8 mouse cellular contexts compared by ENCODE assay signal in the genomic region with DNA sequence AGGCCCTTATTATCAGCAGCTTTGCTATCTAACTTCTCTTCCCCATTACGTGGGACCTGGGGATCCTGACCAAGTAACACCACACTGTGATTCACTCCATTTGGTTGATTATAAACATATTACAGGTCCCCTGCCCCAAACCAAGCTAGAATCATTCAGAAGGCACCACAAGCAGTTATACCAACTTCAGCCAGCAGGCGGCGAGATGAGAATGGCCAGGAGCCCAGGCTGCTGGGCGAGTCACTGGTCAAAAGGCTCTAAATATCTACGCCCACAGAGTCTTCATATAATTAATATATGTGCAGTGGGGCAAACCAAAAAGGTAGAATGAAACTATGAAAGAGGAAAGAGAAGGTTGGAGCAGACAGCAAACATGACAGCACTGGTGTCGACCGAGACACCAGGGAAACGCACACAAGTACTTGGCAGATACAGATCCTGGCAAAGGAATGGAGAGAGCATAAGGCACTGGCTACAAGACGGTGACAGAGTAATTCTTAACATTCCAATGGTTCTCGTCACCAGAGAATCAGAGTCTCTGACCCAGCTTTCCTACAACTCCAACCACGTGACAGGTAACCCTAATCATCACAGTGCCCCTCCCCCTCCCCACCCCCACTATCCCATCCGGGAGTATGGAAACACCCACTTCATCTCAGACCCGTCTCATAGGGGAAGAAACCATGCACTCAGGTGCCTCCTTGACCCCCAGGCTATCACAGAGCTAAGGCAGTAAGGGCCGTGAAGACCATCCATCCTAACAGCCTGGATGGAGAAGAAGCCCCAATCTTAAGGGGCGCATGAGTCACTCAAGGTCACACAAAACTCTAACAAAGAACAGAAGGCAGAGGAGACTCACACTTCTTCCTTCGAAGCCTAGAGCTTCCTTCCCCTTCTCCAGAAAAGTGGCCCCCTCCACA.
A peak's percentile ranks its signal among the peaks of the same experiment; 100 is the strongest.
DNase-seq lines count a peak whose midpoint lies in the region; ATAC-seq and TF ChIP-seq lines count a peak whose summit lies in the region.

No protein-coding gene starts in this region.

- H3K9me3 ChIP-seq in forebrain, embryonic 14.5 days (replicated peaks; ENCODE audit: control insufficient read depth, low read length) = no peaks in the 10 kb centered on the region
- no peaks in the 10 kb centered on the region for H3K9me3 ChIP-seq in heart, postnatal 0 days (replicated peaks; ENCODE audit: control insufficient read depth, low read length)
- H3K9me3 ChIP-seq in lung, embryonic 16.5 days (ENCODE audit: control insufficient read depth, low read length) = no peaks in the 10 kb centered on the region

- H3K27me3 ChIP-seq in forebrain, embryonic 14.5 days (replicated peaks; ENCODE audit: control insufficient read depth, insufficient read depth, low read length) = peaks cover 29% of the 10 kb centered on the region
- no peaks in the 10 kb centered on the region for H3K27me3 ChIP-seq in heart, postnatal 0 days (ENCODE audit: control insufficient read depth, insufficient read depth, low read length)
- H3K27me3 ChIP-seq in lung, embryonic 16.5 days (ENCODE audit: control insufficient read depth, insufficient read depth, low read depth, low read length) = no peaks in the 10 kb centered on the region

- H3K4me1 ChIP-seq in forebrain, embryonic 14.5 days (ENCODE audit: control insufficient read depth, insufficient read depth, low read length) = peaks cover 16% of the 10 kb centered on the region
- H3K4me1 ChIP-seq in heart, postnatal 0 days (ENCODE audit: control insufficient read depth, insufficient read depth) = peaks cover 40% of the 10 kb centered on the region
- H3K4me1 ChIP-seq in lung, embryonic 16.5 days (replicated peaks; ENCODE audit: control insufficient read depth, insufficient read depth, low read length) = peaks cover 40% of the 10 kb centered on the region

- peak overlapping the region; percentile 96; the same call in 1 of the 2 replicates for H3K4me2 ChIP-seq in forebrain, embryonic 14.5 days (ENCODE audit: low read length)
- peak overlapping the region; percentile 76 for H3K4me2 ChIP-seq in heart, postnatal 0 days (ENCODE audit: low read depth, low read length)
- peak overlapping the region; percentile 24 for H3K4me2 ChIP-seq in lung, embryonic 16.5 days (ENCODE audit: low read depth, low read length)

- H3K36me3 ChIP-seq in forebrain, embryonic 14.5 days (ENCODE audit: control insufficient read depth, insufficient read depth, low read length) = no peaks in the 10 kb centered on the region
- no peaks in the 10 kb centered on the region for H3K36me3 ChIP-seq in heart, postnatal 0 days (replicated peaks; ENCODE audit: control insufficient read depth, insufficient read depth, low read length)
- H3K36me3 ChIP-seq in lung, embryonic 16.5 days (ENCODE audit: control insufficient read depth, insufficient read depth, low read length) = no peaks in the 10 kb centered on the region

- no peak for TF ChIP-seq EP300 in heart, postnatal 0 days (IDR thresholded peaks at IDR 0.05; ENCODE audit: low read depth)

- DNase-seq in ES-CJ7 (ENCODE audit: low read depth, low spot score) = peak; percentile 67
- peak; percentile 60 for DNase-seq in c-Kit-positive CD71-negative TER-119-negative erythroid progenitor cells, embryonic 14.5 days (ENCODE audit: low read depth)
- DNase-seq in forebrain, embryonic 14.5 days (ENCODE audit: low spot score) = peak; percentile 74
- peak; percentile 75 for DNase-seq in heart, postnatal 0 days (ENCODE audit: low spot score)
- DNase-seq in kidney, postnatal 4 days = peak; percentile 92 to 94
- peak; percentile 75 for DNase-seq in ovary, postnatal 36 days (ENCODE audit: low spot score)
- peak; percentile 88 for DNase-seq in thymus, postnatal 4 days

- no peak for ATAC-seq in forebrain, embryonic 14.5 days
- no peak for ATAC-seq in heart, postnatal 0 days (ENCODE audit: insufficient read depth, low read depth)
- no peak for ATAC-seq in lung, embryonic 16.5 days (ENCODE audit: low read depth)

- TF ChIP-seq CTCF in heart, postnatal 0 days (IDR thresholded peaks at IDR 0.05; ENCODE audit: low read depth) = peak; percentile 82

- no peak overlapping the region for H3K27ac ChIP-seq in forebrain, embryonic 14.5 days (ENCODE audit: low read depth, low read length)
- H3K27ac ChIP-seq in heart, postnatal 0 days (ENCODE audit: low read depth) = peak overlapping the region; percentile 88
- no peak overlapping the region for H3K27ac ChIP-seq in lung, embryonic 16.5 days (ENCODE audit: low read length)

- H3K9ac ChIP-seq in forebrain, embryonic 14.5 days (ENCODE audit: low read length) = no peak overlapping the region
- peak overlapping the region; percentile 41; the same call in 1 of the 2 replicates for H3K9ac ChIP-seq in heart, postnatal 0 days (replicated peaks; ENCODE audit: low read depth, low read length)
- H3K9ac ChIP-seq in lung, embryonic 16.5 days (ENCODE audit: low read length) = no peak overlapping the region

- 36% methylated on average over 16 of the region's 16 CpGs for WGBS in forebrain, embryonic 14.5 days
- WGBS in heart, postnatal 0 days = 16% methylated on average over 16 of the region's 16 CpGs
- 27% methylated on average over 16 of the region's 16 CpGs for WGBS in lung, embryonic 16.5 days

- 0 out of 2 replicates have a peak overlapping the region, but pooled peaks have one; percentile 49 for H3K4me3 ChIP-seq in forebrain, embryonic 14.5 days (ENCODE audit: low read depth, low read length)
- peak overlapping the region; percentile 54 for H3K4me3 ChIP-seq in heart, postnatal 0 days (ENCODE audit: low read depth, low read length)
- H3K4me3 ChIP-seq in lung, embryonic 16.5 days (ENCODE audit: low read length) = 0 out of 2 replicates have a peak overlapping the region, but pooled peaks have one; percentile 11

Comparison
In these comparisons a context has a peak if more than half of its experiments do, and no peak if none do; other contexts are left out.
1. H3K4me2 ChIP-seq: peak in every context shown above with its lines; median percentile 96 in forebrain, embryonic 14.5 days; 76 in heart, postnatal 0 days; 24 in lung, embryonic 16.5 days.